ENCODE assay signal across 25 mouse cellular contexts in the genomic region with DNA sequence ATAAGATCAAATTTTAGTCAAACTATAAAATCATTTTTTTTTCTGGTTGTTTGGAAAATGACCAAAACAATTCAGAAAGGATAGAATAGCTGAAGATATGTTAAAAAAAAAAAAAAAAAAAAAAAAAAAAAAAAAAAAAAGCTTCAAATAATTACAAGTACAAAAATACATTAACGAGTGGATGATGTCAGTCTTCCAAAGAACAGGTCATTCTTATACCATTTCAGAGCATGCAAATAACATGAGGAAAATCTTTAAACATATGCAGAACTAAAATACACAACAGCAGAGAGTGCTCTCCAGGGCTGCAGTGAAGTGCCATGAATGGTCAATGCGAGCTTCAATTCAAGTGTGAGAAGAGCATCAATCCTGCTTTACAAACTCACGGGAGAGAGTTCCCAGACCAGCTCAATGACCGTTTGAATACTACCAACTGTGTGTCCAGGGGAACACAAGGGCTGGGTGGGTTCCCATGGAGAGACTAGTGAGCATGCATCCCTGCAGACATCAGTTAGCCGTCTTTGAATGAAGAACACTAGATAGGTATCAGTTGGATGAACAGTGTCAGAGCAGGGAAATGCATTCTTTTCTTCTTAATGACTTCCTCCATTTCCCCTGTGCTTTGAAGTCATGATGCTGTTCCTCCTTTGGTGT.
DNase-seq lines count a peak whose midpoint lies in the region; ATAC-seq and TF ChIP-seq lines count a peak whose summit lies in the region.
"Had no signal": no experiment of that assay in that cellular context is flagged by ENCODE, and none has a peak within 500 bp of the region (broad histone marks: within the 10 kb centered on the region; RNA-seq: fewer than 3 reads in every experiment).

No protein-coding gene starts in this region.

- no peaks in the 10 kb centered on the region for H3K9me3 ChIP-seq in forebrain, embryonic 11.5 days (ENCODE audit: control insufficient read depth, low read length)
- no peaks in the 10 kb centered on the region for H3K9me3 ChIP-seq in forebrain, embryonic 10.5 days
- no peaks in the 10 kb centered on the region for H3K9me3 ChIP-seq in midbrain, embryonic 11.5 days (ENCODE audit: control insufficient read depth, low read length)
- H3K9me3 ChIP-seq in midbrain, embryonic 13.5 days: no peaks in the 10 kb centered on the region
- no peaks in the 10 kb centered on the region for H3K9me3 ChIP-seq in ES-E14 (ENCODE audit: control insufficient read depth, insufficient read depth, low read depth, low read length)
- H3K9me3 ChIP-seq in liver, embryonic 11.5 days (ENCODE audit: control insufficient read depth, low read length): no peaks in the 10 kb centered on the region
- H3K9me3 ChIP-seq: embryonic facial prominence, embryonic 12.5 days; embryonic facial prominence, embryonic 15.5 days; forebrain, embryonic 13.5 days; G1E; hindbrain, embryonic 10.5 days had no signal

- TF ChIP-seq POLR2A in cerebellum, adult 2 months (IDR thresholded peaks at IDR 0.05; ENCODE audit: borderline replicate concordance, insufficient read depth, low read length): no peak

- no peaks in the 10 kb centered on the region for H3K27me3 ChIP-seq in forebrain, embryonic 11.5 days (ENCODE audit: control insufficient read depth, insufficient read depth, low read length)
- no peaks in the 10 kb centered on the region for H3K27me3 ChIP-seq in forebrain, embryonic 10.5 days (ENCODE audit: poor library complexity, severe bottlenecking)
- H3K27me3 ChIP-seq in midbrain, embryonic 11.5 days (ENCODE audit: control insufficient read depth, insufficient read depth, low read length): no peaks in the 10 kb centered on the region
- no peaks in the 10 kb centered on the region for H3K27me3 ChIP-seq in midbrain, embryonic 13.5 days
- H3K27me3 ChIP-seq in liver, embryonic 11.5 days (replicated peaks; ENCODE audit: control insufficient read depth, insufficient read depth, low read length): no peaks in the 10 kb centered on the region
- no peaks in the 10 kb centered on the region for H3K27me3 ChIP-seq in cerebellum, adult 2 months (ENCODE audit: control insufficient read depth, insufficient read depth, low read length)
- H3K27me3 ChIP-seq: embryonic facial prominence, embryonic 12.5 days; embryonic facial prominence, embryonic 15.5 days; forebrain, embryonic 13.5 days had no signal

- no peak for DNase-seq in forebrain, embryonic 11.5 days (ENCODE audit: low spot score)
- no peak for DNase-seq in forebrain, embryonic 10.5 days (ENCODE audit: extremely low spot score, low spot score)
- DNase-seq in midbrain, embryonic 11.5 days (ENCODE audit: low spot score, missing footprints): peak; percentile 87
- DNase-seq in ES-E14 (ENCODE audit: low read depth, low spot score): no peak
- DNase-seq in liver, embryonic 11.5 days (ENCODE audit: low spot score): no peak
- DNase-seq in cerebellum, adult 2 months: no peak
- DNase-seq: adrenal gland, adult 8-10 months; adrenal gland, postnatal 25 days; cerebellum, adult 11-12 months; cerebellum, adult 9-10 months; cerebellum, postnatal 14 days; gastrocnemius, postnatal 10 days; gastrocnemius, postnatal 36 days had no signal

- WGBS in forebrain, embryonic 11.5 days: 47% methylated on average over 5 of the region's 5 CpGs
- WGBS in forebrain, embryonic 10.5 days: 54% methylated on average over 5 of the region's 5 CpGs
- WGBS in midbrain, embryonic 11.5 days: 38% methylated on average over 5 of the region's 5 CpGs
- 35% methylated on average over 5 of the region's 5 CpGs for WGBS in midbrain, embryonic 13.5 days
- 71% methylated on average over 5 of the region's 5 CpGs for WGBS in liver, embryonic 11.5 days
- WGBS in cerebellum, adult 2 months: 36% methylated on average over 5 of the region's 5 CpGs

- H3K4me1 ChIP-seq in forebrain, embryonic 11.5 days (replicated peaks; ENCODE audit: control insufficient read depth, insufficient read depth, low read length): no peaks in the 10 kb centered on the region
- H3K4me1 ChIP-seq in forebrain, embryonic 10.5 days: 0 out of 2 replicates have a peak, but pooled peaks cover 3% of the 10 kb centered on the region
- H3K4me1 ChIP-seq in midbrain, embryonic 11.5 days (ENCODE audit: control insufficient read depth, insufficient read depth, low read length): no peaks in the 10 kb centered on the region
- H3K4me1 ChIP-seq in midbrain, embryonic 13.5 days (replicated peaks): no peaks in the 10 kb centered on the region
- H3K4me1 ChIP-seq in ES-E14 (ENCODE audit: control insufficient read depth in 2 of 2, insufficient read depth in 2 of 2, low read length in 2 of 2, poor library complexity in 1 of 2): no peaks in the 10 kb centered on the region
- no peaks in the 10 kb centered on the region for H3K4me1 ChIP-seq in liver, embryonic 11.5 days (replicated peaks; ENCODE audit: control insufficient read depth, insufficient read depth, low read length)
- no peaks in the 10 kb centered on the region for H3K4me1 ChIP-seq in cerebellum, adult 2 months (ENCODE audit: control insufficient read depth, insufficient read depth, low read length)
- H3K4me1 ChIP-seq: embryonic facial prominence, embryonic 12.5 days; embryonic facial prominence, embryonic 15.5 days; forebrain, embryonic 13.5 days; hindbrain, embryonic 10.5 days had no signal

- H3K9ac ChIP-seq in forebrain, embryonic 11.5 days (ENCODE audit: low read length): no peak overlapping the region
- no peak overlapping the region for H3K9ac ChIP-seq in midbrain, embryonic 11.5 days (ENCODE audit: low read length)
- no peak overlapping the region for H3K9ac ChIP-seq in midbrain, embryonic 13.5 days (replicated peaks)
- no peak overlapping the region for H3K9ac ChIP-seq in ES-E14 (ENCODE audit: insufficient read depth, low read depth, low read length, poor library complexity, severe bottlenecking)
- no peak overlapping the region for H3K9ac ChIP-seq in liver, embryonic 11.5 days (ENCODE audit: low read depth, low read length)
- H3K9ac ChIP-seq: embryonic facial prominence, embryonic 12.5 days; embryonic facial prominence, embryonic 15.5 days; forebrain, embryonic 13.5 days; hindbrain, embryonic 14.5 days had no signal

- no peak overlapping the region for H3K4me3 ChIP-seq in forebrain, embryonic 11.5 days (ENCODE audit: low read depth, low read length)
- no peak overlapping the region for H3K4me3 ChIP-seq in forebrain, embryonic 10.5 days
- no peak overlapping the region for H3K4me3 ChIP-seq in midbrain, embryonic 11.5 days (ENCODE audit: low read depth, low read length)
- no peak overlapping the region for H3K4me3 ChIP-seq in midbrain, embryonic 13.5 days (replicated peaks)
- H3K4me3 ChIP-seq in ES-E14 (ENCODE audit: insufficient read depth in 1 of 2, low read depth in 1 of 2, low read length in 2 of 2, poor library complexity in 1 of 2, severe bottlenecking in 1 of 2): no peak overlapping the region
- no peak overlapping the region for H3K4me3 ChIP-seq in liver, embryonic 11.5 days (ENCODE audit: low read depth, low read length)
- no peak overlapping the region for H3K4me3 ChIP-seq in cerebellum, adult 2 months (replicated peaks; ENCODE audit: insufficient read depth, low read depth, low read length)
- H3K4me3 ChIP-seq: embryonic facial prominence, embryonic 12.5 days; embryonic facial prominence, embryonic 15.5 days; forebrain, embryonic 13.5 days; hindbrain, embryonic 10.5 days had no signal

- TF ChIP-seq CTCF in cerebellum, adult 2 months (IDR thresholded peaks at IDR 0.05; ENCODE audit: borderline replicate concordance, insufficient read depth, low read depth, low read length): no peak

- in situ Hi-C loops in ES-E14 (cut with MboI; ENCODE audit: low sequenced_read_pairs in 2 of 2, unreplicated experiment in 2 of 2): no loop called here

- no peaks in the 10 kb centered on the region for H3K36me3 ChIP-seq in forebrain, embryonic 11.5 days (ENCODE audit: control insufficient read depth, insufficient read depth, low read length)
- H3K36me3 ChIP-seq in forebrain, embryonic 10.5 days (replicated peaks): no peaks in the 10 kb centered on the region
- H3K36me3 ChIP-seq in midbrain, embryonic 11.5 days (ENCODE audit: control insufficient read depth, insufficient read depth, low read length): no peaks in the 10 kb centered on the region
- no peaks in the 10 kb centered on the region for H3K36me3 ChIP-seq in midbrain, embryonic 13.5 days
- no peaks in the 10 kb centered on the region for H3K36me3 ChIP-seq in ES-E14 (ENCODE audit: control insufficient read depth, insufficient read depth, low read length, poor library complexity, severe bottlenecking)
- H3K36me3 ChIP-seq in liver, embryonic 11.5 days (ENCODE audit: control insufficient read depth, insufficient read depth, low read length): no peaks in the 10 kb centered on the region
- H3K36me3 ChIP-seq: embryonic facial prominence, embryonic 12.5 days; embryonic facial prominence, embryonic 15.5 days; G1E; hindbrain, embryonic 10.5 days had no signal

- no peak overlapping the region for H3K4me2 ChIP-seq in forebrain, embryonic 11.5 days (ENCODE audit: low read depth, low read length, severe bottlenecking)
- H3K4me2 ChIP-seq in midbrain, embryonic 11.5 days: no peak overlapping the region
- no peak overlapping the region for H3K4me2 ChIP-seq in midbrain, embryonic 13.5 days (replicated peaks)
- H3K4me2 ChIP-seq in liver, embryonic 11.5 days: no peak overlapping the region
- H3K4me2 ChIP-seq: embryonic facial prominence, embryonic 12.5 days; embryonic facial prominence, embryonic 15.5 days; forebrain, embryonic 13.5 days; heart, embryonic 11.5 days; hindbrain, embryonic 14.5 days had no signal

- H3K27ac ChIP-seq in forebrain, embryonic 11.5 days (ENCODE audit: low read depth, low read length): no peak overlapping the region
- no peak overlapping the region for H3K27ac ChIP-seq in forebrain, embryonic 10.5 days
- no peak overlapping the region for H3K27ac ChIP-seq in midbrain, embryonic 11.5 days (ENCODE audit: low read depth, low read length)
- H3K27ac ChIP-seq in midbrain, embryonic 13.5 days: no peak overlapping the region
- no peak overlapping the region for H3K27ac ChIP-seq in ES-E14 (ENCODE audit: insufficient read depth, low read depth, low read length, poor library complexity, severe bottlenecking)
- no peak overlapping the region for H3K27ac ChIP-seq in liver, embryonic 11.5 days (ENCODE audit: low read depth, low read length)
- no peak overlapping the region for H3K27ac ChIP-seq in cerebellum, adult 2 months (ENCODE audit: insufficient read depth, low read length)
- H3K27ac ChIP-seq: embryonic facial prominence, embryonic 12.5 days; embryonic facial prominence, embryonic 15.5 days; forebrain, embryonic 13.5 days; hindbrain, embryonic 10.5 days; hindbrain, embryonic 14.5 days had no signal

- 0 out of 2 replicates have a peak, but pooled peaks have one; percentile 27 for ATAC-seq in forebrain, embryonic 11.5 days (replicated peaks; ENCODE audit: low FRiP score)
- ATAC-seq in midbrain, embryonic 11.5 days (ENCODE audit: low FRiP score): 0 out of 2 replicates have a peak, but pooled peaks have one; percentile 38
- no peak for ATAC-seq in midbrain, embryonic 13.5 days
- ATAC-seq in monocyte, adult 5-6 weeks (replicated peaks; ENCODE audit: insufficient number of reproducible peaks, low FRiP score, low TSS enrichment, poor library complexity, severe bottlenecking): 0 out of 2 replicates have a peak, but pooled peaks have one; percentile 9
- no peak for ATAC-seq in liver, embryonic 11.5 days (replicated peaks; ENCODE audit: low FRiP score)
- ATAC-seq: CD4-positive, CD25-positive, alpha-beta regulatory T cell, adult 4 months; forebrain, embryonic 13.5 days; forebrain, embryonic 16.5 days; intestine, postnatal 0 days had no signal

Comparison
In these comparisons a context has a peak if more than half of its experiments do, and no peak if none do; other contexts are left out.
1. ATAC-seq: peak in forebrain, embryonic 11.5 days (single experiment), midbrain, embryonic 11.5 days (single experiment) and monocyte, adult 5-6 weeks (single experiment); none in midbrain, embryonic 13.5 days (single experiment) and liver, embryonic 11.5 days (single experiment).